Mouse (Mus musculus): ENCODE measurements around the gene Kank2. TPM values are rescaled to one million over a fixed set of nuclear protein-coding genes. Genes with fewer than 3 reads are reported as not detected.

Kank2 gene
- polyA plus RNA-seq, 1 experiment from 2014 or later: 14.3 TPM

- no peak overlapping the region for H3K4me3 ChIP-seq (ENCODE audit: low read length)
- peaks cover 89% of the 10 kb centered on the region for H3K36me3 ChIP-seq (ENCODE audit: control insufficient read depth, insufficient read depth, low read length)
- no peaks in the 10 kb centered on the region for H3K27me3 ChIP-seq (ENCODE audit: control insufficient read depth, insufficient read depth, low read length)
- no peak overlapping the region for H3K4me2 ChIP-seq (replicated peaks; ENCODE audit: low read depth, low read length)
- H3K27ac ChIP-seq (ENCODE audit: low read depth, low read length): no peak overlapping the region
- H3K9ac ChIP-seq (ENCODE audit: low read depth, low read length): no peak overlapping the region
- H3K4me1 ChIP-seq (ENCODE audit: control insufficient read depth, insufficient read depth, low read length): no peaks in the 10 kb centered on the region
- H3K9me3 ChIP-seq (ENCODE audit: control insufficient read depth, low read length): no peaks in the 10 kb centered on the region
- ATAC-seq (ENCODE audit: low FRiP score, low TSS enrichment): no peak
- WGBS: 95% methylated on average over 14 of the region's 14 CpGs
These were observed 58.1 kb downstream of the Kank2 start for GRCm38 (mm10) chr9:21740427-21740826.

DNA sequence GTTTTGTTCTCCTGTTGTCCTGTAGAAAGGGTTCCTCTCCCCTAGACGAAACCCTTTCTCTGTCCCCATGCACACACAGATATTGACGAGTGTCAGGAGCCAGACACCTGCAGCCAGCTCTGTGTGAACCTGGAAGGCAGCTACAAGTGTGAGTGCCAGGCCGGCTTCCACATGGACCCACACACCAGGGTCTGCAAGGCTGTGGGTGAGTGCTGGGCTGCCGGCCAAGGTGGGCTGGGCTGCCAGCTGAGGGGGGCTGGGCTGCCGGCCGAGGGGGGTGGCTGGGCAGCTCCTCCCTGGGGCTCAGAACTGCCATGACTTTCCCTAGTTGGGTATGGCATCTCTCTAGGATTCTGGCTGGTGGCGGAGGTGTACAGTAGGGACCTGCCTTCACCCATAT is 59.8 kb downstream of the Kank2 start:
- H3K9me3 ChIP-seq (ENCODE audit: control insufficient read depth, low read length): no peaks in the 10 kb centered on the region
- H3K27ac ChIP-seq (ENCODE audit: low read depth, low read length): no peak overlapping the region
- no peak for ATAC-seq (ENCODE audit: low FRiP score, low TSS enrichment)
- no peaks in the 10 kb centered on the region for H3K27me3 ChIP-seq (ENCODE audit: control insufficient read depth, insufficient read depth, low read length)
- H3K4me2 ChIP-seq (replicated peaks; ENCODE audit: low read depth, low read length): no peak overlapping the region
- peaks cover 89% of the 10 kb centered on the region for H3K36me3 ChIP-seq (ENCODE audit: control insufficient read depth, insufficient read depth, low read length)
- no peak overlapping the region for H3K4me3 ChIP-seq (ENCODE audit: low read length)
- no peak overlapping the region for H3K9ac ChIP-seq (ENCODE audit: low read depth, low read length)
- H3K4me1 ChIP-seq (ENCODE audit: control insufficient read depth, insufficient read depth, low read length): no peaks in the 10 kb centered on the region
- 93% methylated on average over 7 of the region's 7 CpGs for WGBS

GRCm38 (mm10) chr9:21737188-21737587 is 61.4 kb downstream of the Kank2 start:
- no peaks in the 10 kb centered on the region for H3K27me3 ChIP-seq (ENCODE audit: control insufficient read depth, insufficient read depth, low read length)
- H3K4me1 ChIP-seq (ENCODE audit: control insufficient read depth, insufficient read depth, low read length): no peaks in the 10 kb centered on the region
- no peak overlapping the region for H3K4me2 ChIP-seq (replicated peaks; ENCODE audit: low read depth, low read length)
- H3K9ac ChIP-seq (ENCODE audit: low read depth, low read length): no peak overlapping the region
- no peak overlapping the region for H3K27ac ChIP-seq (ENCODE audit: low read depth, low read length)
- WGBS: 93% methylated on average over 10 of the region's 10 CpGs
- no peak overlapping the region for H3K4me3 ChIP-seq (ENCODE audit: low read length)
- no peaks in the 10 kb centered on the region for H3K9me3 ChIP-seq (ENCODE audit: control insufficient read depth, low read length)
- no peak for ATAC-seq (ENCODE audit: low FRiP score, low TSS enrichment)
- peaks cover 94% of the 10 kb centered on the region for H3K36me3 ChIP-seq (ENCODE audit: control insufficient read depth, insufficient read depth, low read length)

- no peaks in the 10 kb centered on the region for H3K27me3 ChIP-seq (ENCODE audit: control insufficient read depth, insufficient read depth, low read length)
- no peak overlapping the region for H3K4me2 ChIP-seq (replicated peaks; ENCODE audit: low read depth, low read length)
- H3K9me3 ChIP-seq (ENCODE audit: control insufficient read depth, low read length): no peaks in the 10 kb centered on the region
- no peak overlapping the region for H3K27ac ChIP-seq (ENCODE audit: low read depth, low read length)
- H3K36me3 ChIP-seq (ENCODE audit: control insufficient read depth, insufficient read depth, low read length): peaks cover 95% of the 10 kb centered on the region
- ATAC-seq (ENCODE audit: low FRiP score, low TSS enrichment): no peak
- H3K4me3 ChIP-seq (ENCODE audit: low read length): no peak overlapping the region
- H3K9ac ChIP-seq (ENCODE audit: low read depth, low read length): no peak overlapping the region
- H3K4me1 ChIP-seq (ENCODE audit: control insufficient read depth, insufficient read depth, low read length): no peaks in the 10 kb centered on the region
- WGBS: 62% methylated on average over 3 of the region's 3 CpGs
These were observed 62.0 kb downstream of the Kank2 start for GRCm38 (mm10) chr9:21736580-21736979.

DNA sequence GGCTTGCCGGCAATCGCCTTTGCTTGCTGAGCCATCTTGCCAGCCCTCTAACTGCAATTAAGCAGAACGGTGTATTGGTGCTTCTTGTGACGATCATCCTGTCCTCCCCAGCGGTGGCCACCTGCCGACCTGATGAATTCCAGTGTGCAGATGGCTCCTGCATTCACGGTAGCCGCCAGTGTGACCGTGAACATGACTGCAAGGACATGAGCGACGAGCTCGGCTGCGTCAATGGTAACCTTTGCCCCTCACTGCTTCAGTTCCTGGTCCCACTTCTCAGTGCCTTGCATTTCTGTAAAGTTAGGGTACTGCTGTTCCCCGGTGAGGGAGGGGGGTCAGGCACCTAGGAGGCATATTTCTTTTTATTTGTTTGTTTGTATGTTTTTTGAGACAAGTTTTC is 63.4 kb downstream of the Kank2 start:
- Histone ChIP-seq H3K4me1 (ENCODE audit: control insufficient read depth, insufficient read depth, low read length) (no peaks in the 10 kb centered on the region), H3K27me3 (ENCODE audit: control insufficient read depth, insufficient read depth, low read length) (no peaks in the 10 kb centered on the region), H3K9me3 (ENCODE audit: control insufficient read depth, low read length) (no peaks in the 10 kb centered on the region), H3K4me3 (ENCODE audit: low read length) (no peak overlapping the region), H3K9ac (ENCODE audit: low read depth, low read length) (no peak overlapping the region), H3K36me3 (ENCODE audit: control insufficient read depth, insufficient read depth, low read length) (peaks cover 84% of the 10 kb centered on the region), H3K27ac (ENCODE audit: low read depth, low read length) (no peak overlapping the region), H3K4me2 (replicated peaks; ENCODE audit: low read depth, low read length) (no peak overlapping the region)
- 90% methylated on average over 14 of the region's 14 CpGs for WGBS
- no peak for ATAC-seq (ENCODE audit: low FRiP score, low TSS enrichment)

DNA sequence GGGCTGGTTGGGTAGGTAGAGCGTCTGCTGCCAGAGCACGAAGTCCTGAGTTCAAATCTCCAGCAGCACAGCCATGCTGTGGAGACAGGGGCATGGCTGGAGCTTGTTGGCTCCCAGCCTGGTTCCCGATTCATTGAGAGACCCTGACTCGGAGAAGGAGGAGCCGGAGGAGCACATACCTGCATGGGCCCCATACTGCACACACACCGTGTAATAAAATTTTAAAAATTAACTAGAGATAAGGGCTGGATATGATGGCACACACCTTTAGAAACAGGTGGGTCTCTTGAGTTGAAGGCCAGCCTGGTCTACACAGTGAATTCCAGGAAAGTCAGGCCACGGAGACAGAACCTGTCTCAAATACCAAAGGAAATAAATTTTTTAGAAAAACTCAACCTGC is 64.6 kb downstream of the Kank2 start:
- 93% methylated on average over 7 of the region's 7 CpGs for WGBS
- Histone ChIP-seq H3K27ac (ENCODE audit: low read depth, low read length) (no peak overlapping the region), H3K4me1 (ENCODE audit: control insufficient read depth, insufficient read depth, low read length) (no peaks in the 10 kb centered on the region), H3K4me3 (ENCODE audit: low read length) (no peak overlapping the region), H3K27me3 (ENCODE audit: control insufficient read depth, insufficient read depth, low read length) (no peaks in the 10 kb centered on the region), H3K9ac (ENCODE audit: low read depth, low read length) (no peak overlapping the region), H3K4me2 (replicated peaks; ENCODE audit: low read depth, low read length) (no peak overlapping the region), H3K36me3 (ENCODE audit: control insufficient read depth, insufficient read depth, low read length) (peaks cover 74% of the 10 kb centered on the region), H3K9me3 (ENCODE audit: control insufficient read depth, low read length) (no peaks in the 10 kb centered on the region)
- no peak for ATAC-seq (ENCODE audit: low FRiP score, low TSS enrichment)

DNA sequence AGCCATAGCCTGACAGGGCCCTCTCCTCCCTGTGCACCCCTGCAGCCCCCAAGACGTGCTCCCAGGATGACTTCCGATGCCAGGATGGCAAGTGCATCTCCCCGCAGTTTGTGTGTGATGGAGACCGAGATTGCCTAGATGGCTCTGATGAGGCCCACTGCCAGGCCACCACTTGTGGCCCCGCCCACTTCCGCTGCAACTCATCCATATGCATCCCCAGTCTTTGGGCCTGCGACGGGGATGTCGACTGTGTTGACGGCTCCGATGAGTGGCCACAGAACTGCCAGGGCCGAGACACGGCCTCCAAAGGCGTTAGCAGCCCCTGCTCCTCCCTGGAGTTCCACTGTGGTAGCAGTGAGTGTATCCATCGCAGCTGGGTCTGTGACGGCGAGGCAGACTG is 65.1 kb downstream of the Kank2 start:
- Histone ChIP-seq H3K36me3 (ENCODE audit: control insufficient read depth, insufficient read depth, low read length) (peaks cover 68% of the 10 kb centered on the region), H3K27me3 (ENCODE audit: control insufficient read depth, insufficient read depth, low read length) (no peaks in the 10 kb centered on the region), H3K9me3 (ENCODE audit: control insufficient read depth, low read length) (no peaks in the 10 kb centered on the region), H3K27ac (ENCODE audit: low read depth, low read length) (no peak overlapping the region), H3K4me2 (replicated peaks; ENCODE audit: low read depth, low read length) (no peak overlapping the region), H3K4me3 (ENCODE audit: low read length) (no peak overlapping the region), H3K4me1 (ENCODE audit: control insufficient read depth, insufficient read depth, low read length) (no peaks in the 10 kb centered on the region), H3K9ac (ENCODE audit: low read depth, low read length) (no peak overlapping the region)
- no peak for ATAC-seq (ENCODE audit: low FRiP score, low TSS enrichment)
- 95% methylated on average over 17 of the region's 17 CpGs for WGBS

DNA sequence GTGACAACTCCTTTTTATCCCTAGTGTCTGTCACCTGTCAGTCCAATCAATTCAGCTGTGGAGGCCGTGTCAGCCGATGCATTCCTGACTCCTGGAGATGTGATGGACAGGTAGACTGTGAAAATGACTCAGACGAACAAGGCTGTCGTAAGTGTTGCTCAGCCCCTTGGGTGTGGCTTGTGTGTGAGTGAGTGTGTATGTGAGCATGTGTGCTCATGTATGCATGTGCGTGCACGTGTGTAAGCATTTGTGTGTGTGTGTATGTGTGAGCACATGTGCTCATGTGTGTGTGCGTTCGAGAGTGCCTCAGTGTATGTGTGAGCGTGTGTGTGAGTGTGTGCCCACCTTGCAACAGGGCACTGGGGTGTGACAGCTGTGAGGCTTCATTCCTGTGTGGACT is 66.3 kb downstream of the Kank2 start:
- WGBS: 96% methylated on average over 9 of the region's 9 CpGs
- Histone ChIP-seq H3K9me3 (ENCODE audit: control insufficient read depth, low read length) (no peaks in the 10 kb centered on the region), H3K27me3 (ENCODE audit: control insufficient read depth, insufficient read depth, low read length) (no peaks in the 10 kb centered on the region), H3K36me3 (ENCODE audit: control insufficient read depth, insufficient read depth, low read length) (peaks cover 57% of the 10 kb centered on the region), H3K4me3 (ENCODE audit: low read length) (no peak overlapping the region), H3K9ac (ENCODE audit: low read depth, low read length) (no peak overlapping the region), H3K4me2 (replicated peaks; ENCODE audit: low read depth, low read length) (no peak overlapping the region), H3K27ac (ENCODE audit: low read depth, low read length) (no peak overlapping the region), H3K4me1 (ENCODE audit: control insufficient read depth, insufficient read depth, low read length) (no peaks in the 10 kb centered on the region)
- ATAC-seq (ENCODE audit: low FRiP score, low TSS enrichment): no peak

- Histone ChIP-seq H3K27me3 (ENCODE audit: control insufficient read depth, insufficient read depth, low read length) (no peaks in the 10 kb centered on the region), H3K4me2 (replicated peaks; ENCODE audit: low read depth, low read length) (no peak overlapping the region), H3K4me3 (ENCODE audit: low read length) (no peak overlapping the region), H3K9me3 (ENCODE audit: control insufficient read depth, low read length) (no peaks in the 10 kb centered on the region), H3K4me1 (ENCODE audit: control insufficient read depth, insufficient read depth, low read length) (peaks cover 8% of the 10 kb centered on the region; the same call in 1 of the 2 replicates), H3K36me3 (ENCODE audit: control insufficient read depth, insufficient read depth, low read length) (peaks cover 28% of the 10 kb centered on the region), H3K27ac (ENCODE audit: low read depth, low read length) (no peak overlapping the region), H3K9ac (ENCODE audit: low read depth, low read length) (no peak overlapping the region)
- no peak for ATAC-seq (ENCODE audit: low FRiP score, low TSS enrichment)
- 83% methylated on average over 7 of the region's 7 CpGs for WGBS
These were observed 69.3 kb downstream of the Kank2 start for GRCm38 (mm10) chr9:21729264-21729663.
